Mouse (Mus musculus) megakaryocyte progenitor cell, adult 5-6 weeks (primary cell): ENCODE measurements around the gene Haspin. TPM values are rescaled to one million over a fixed set of nuclear protein-coding genes. Genes with fewer than 3 reads are reported as not detected.

Experiments used
- ATAC-seq: replicated peaks from 2 replicates; pipeline ENCODE4 v1.8.0; 2016; ENCODE audit warnings: mild to moderate bottlenecking, moderate TSS enrichment, inconsistent platforms; ENCODE audit not compliant: poor library complexity
- total RNA-seq, 2 experiments: library from RNA; stranded (forward) in 1 of 2; stranded (reverse) in 1 of 2; fragments of 157-497, 149-512 nt in 1 of 2; fragments of 200-1000 nt in 1 of 2; gene quantifications; 2 replicates each; pipeline versions ENCODE4 v1.2.3 to v1.2.4; 2015 to 2017

The Haspin gene
- 17.2 and 19.0 TPM in 2 replicates for total RNA-seq (2015)
- 17.7 and 24.1 TPM in 2 replicates for total RNA-seq (2017)

GRCm38 (mm10) chr11:73137591-73138501 is at the start of gene Haspin:
Gene Haspin (minus strand): TSS chr11:73138294.
- ATAC-seq = peak; percentile 96

- ATAC-seq = no peak
These were observed 49.1 kb upstream of the Haspin start for GRCm38 (mm10) chr11:73187231-73187630.

DNA sequence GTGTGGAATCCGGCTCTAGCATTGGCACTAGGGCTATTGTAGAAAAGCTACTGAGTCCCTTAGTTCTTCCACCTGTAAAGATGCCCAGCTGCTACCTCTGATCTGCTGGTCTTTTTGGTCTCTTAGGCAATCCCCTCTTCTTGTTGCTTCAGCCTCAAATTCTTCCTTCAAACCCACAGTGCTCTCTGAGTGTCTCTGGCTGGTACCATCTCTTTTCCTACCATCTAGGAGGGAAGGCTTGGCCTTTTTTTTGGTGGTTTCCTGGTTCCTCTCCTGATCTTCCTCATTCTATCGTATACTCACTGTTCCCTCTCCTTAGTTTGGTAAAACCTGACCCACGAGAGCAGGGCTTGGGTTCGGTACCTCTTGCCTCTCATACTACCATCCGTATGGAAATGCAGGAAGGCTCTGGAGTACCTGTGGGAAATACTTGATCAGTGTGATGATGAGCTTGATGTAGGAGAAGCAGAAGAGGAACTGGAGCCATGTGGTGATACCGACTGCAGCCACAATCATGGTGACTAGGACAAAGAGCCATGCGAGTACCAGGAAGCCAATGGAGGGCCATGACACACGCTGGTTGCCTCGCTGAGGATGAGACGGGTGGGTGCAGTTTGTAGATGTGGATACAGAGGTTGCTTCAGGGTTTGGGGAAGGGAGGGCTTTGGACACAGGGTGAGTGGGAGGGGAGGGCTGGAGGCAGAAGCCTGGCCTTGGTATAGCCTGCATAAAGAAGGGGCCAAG is 48.0 kb upstream of the Haspin start:
- ATAC-seq = peak; percentile 64

DNA sequence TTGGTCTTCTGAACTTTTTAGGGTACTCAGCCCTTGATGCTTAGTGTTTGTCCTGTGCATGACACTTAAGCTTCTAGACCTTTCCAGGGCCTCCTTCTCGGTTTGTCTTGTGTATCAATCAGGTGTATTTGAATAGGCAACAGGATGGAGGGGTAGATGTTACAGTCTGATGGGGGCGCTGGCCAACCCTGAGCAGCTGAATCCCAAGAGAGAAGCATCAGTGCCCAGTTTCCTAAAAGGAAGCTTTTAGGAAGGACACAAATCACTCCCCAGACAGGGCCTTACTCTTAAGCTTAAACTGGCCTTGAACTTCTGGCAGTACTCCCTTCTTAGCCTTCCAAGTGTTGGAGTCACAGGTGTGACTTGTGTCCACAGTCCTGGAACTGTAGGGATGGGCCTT is 39.8 kb upstream of the Haspin start:
- no peak for ATAC-seq

GRCm38 (mm10) chr11:73177509-73177875 is 39.4 kb upstream of the Haspin start:
- peak; percentile 55 for ATAC-seq

DNA sequence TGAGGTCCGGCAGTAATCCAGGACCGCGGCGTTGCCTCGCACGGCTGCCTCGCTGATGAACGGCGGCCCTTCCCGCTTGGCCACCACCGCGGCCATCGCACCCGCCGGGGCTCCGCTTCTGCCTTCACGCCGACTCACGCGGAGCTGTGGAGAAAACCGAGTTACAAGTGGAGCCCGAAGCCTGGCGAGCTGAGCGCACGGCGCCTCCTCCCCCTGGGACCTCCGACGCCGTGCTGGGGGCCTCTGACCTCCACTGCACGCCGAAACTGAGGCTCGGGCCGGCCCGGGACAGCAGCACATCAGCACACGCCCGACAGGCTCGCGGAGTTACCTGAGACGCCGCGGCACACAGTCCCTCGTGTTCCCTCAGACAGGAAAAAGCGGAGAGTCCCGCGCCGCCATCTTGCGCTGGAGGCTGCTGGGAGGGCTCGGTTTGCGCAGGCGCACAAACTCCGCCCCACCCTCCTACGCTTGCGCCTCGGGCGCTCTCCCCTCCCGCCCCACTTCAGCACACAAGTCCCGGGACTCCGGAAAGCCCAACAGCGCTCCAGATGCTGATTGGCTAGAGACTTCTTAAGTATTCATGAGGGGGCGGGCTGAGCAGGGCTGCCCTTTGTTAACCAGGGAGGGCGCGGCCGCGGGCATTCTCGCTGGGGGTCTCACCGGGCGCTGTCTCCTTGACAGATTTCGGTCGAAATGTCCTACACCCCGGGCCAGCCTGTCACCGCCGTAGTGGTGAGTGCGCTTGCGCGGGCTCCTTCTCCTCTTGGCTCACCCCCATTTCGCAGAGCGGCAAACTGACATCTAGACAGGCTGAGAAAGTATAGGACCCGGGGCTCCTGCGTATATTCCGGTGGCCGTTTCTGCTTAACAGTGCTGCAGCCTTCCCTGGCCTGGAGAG is 38.8 kb upstream of the Haspin start, which contains the start of the genes Emc6 and Tax1bp3:
TSS of gene Emc6 (minus strand) at position 430 of the 901 bp plus-strand sequence.
TSS of gene Tax1bp3 (plus strand) at position 476 of the 901 bp plus-strand sequence.
- ATAC-seq = peak; percentile 92

DNA sequence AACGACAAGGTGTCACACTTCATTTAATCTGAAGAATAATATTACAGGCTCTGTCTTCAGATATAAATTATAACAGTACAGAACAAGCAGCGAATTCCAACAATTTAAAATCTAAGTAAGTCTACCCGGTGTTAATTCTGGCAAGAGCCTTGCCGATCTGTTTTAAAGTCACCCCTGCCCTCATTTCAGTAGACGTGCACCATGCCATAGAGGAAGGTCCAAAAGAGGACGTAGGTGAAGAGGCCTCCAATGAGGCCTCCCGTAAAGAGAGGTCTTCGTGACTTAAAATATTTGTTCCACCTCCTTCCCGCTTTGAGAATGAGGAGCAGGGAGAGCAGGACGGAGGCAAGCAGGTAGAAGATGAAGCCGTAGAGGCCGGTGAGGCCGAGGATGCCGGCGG is 38.1 kb upstream of the Haspin start:
- ATAC-seq = no peak

- ATAC-seq = peak; percentile 20; the same call in 1 of the 2 replicates
These were observed 37.5 kb upstream of the Haspin start for GRCm38 (mm10) chr11:73175612-73176011.

DNA sequence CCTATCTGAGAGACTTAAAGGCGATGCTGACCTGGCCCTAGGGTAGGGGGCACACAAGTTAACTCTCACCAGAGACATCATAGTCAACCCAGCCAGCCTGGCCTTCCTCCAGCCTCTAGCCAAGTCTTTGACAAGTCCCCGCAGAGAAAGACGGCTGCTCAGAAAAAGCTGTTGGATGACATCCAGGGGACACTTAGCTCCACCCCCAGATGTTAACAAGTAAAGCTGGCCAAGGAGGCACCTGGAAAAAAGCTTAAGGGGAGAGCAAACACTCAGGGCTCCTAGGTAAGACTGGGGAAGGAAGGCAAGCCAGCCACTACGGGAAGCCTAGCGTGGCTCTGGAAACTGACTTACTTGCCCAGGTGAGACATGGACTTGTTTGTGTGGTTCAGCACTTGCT is 34.1 kb upstream of the Haspin start:
- ATAC-seq = no peak

DNA sequence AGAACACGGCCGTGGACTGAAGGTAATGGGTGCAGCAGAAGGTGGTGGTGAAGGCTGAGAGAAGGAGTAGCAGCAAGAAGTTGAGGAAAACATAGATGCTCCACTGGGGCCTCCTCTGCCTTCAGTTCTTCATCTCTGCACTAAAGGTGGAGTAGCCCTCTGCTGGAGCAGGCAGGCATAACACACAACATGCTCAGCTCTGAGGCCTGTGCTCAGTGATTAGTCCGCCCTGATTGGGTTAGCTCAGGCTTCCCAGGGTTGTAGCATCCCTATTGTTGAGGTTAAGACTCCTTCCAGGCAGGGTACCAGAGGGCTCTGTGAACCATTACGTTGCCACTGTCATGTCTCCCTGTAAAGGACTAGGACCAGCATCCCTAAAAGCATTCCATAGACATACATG is 31.1 kb upstream of the Haspin start:
- peak; percentile 91 for ATAC-seq

GRCm38 (mm10) chr11:73168576-73168975 is 30.5 kb upstream of the Haspin start:
- ATAC-seq = no peak

- ATAC-seq = no peak
These were observed 30.0 kb upstream of the Haspin start for GRCm38 (mm10) chr11:73168071-73168470.

DNA sequence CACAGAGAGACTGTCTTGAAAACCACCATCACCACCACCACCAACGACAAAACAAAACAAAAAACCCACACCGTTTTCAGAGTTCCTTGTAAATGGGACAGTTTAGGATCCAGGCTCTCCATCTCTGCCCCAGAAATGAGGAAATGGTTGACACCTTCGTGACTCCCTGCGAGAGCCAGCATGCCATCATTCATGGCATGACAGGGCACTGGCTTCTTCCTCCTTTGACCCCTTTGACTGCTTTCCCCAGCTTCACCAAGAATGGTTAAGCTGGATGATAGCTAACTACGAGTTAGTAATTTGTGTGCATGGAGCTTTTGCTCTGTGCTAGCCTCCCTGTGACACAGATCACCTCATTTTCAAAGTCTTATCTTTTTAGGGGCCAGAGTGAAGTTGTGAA is 24.2 kb upstream of the Haspin start:
- 0 out of 2 replicates have a peak, but pooled peaks have one; percentile 35 for ATAC-seq

- ATAC-seq = no peak
These were observed 23.5 kb upstream of the Haspin start for GRCm38 (mm10) chr11:73161616-73162015.

GRCm38 (mm10) chr11:73160811-73161200 is 22.7 kb upstream of the Haspin start:
- no peak for ATAC-seq

DNA sequence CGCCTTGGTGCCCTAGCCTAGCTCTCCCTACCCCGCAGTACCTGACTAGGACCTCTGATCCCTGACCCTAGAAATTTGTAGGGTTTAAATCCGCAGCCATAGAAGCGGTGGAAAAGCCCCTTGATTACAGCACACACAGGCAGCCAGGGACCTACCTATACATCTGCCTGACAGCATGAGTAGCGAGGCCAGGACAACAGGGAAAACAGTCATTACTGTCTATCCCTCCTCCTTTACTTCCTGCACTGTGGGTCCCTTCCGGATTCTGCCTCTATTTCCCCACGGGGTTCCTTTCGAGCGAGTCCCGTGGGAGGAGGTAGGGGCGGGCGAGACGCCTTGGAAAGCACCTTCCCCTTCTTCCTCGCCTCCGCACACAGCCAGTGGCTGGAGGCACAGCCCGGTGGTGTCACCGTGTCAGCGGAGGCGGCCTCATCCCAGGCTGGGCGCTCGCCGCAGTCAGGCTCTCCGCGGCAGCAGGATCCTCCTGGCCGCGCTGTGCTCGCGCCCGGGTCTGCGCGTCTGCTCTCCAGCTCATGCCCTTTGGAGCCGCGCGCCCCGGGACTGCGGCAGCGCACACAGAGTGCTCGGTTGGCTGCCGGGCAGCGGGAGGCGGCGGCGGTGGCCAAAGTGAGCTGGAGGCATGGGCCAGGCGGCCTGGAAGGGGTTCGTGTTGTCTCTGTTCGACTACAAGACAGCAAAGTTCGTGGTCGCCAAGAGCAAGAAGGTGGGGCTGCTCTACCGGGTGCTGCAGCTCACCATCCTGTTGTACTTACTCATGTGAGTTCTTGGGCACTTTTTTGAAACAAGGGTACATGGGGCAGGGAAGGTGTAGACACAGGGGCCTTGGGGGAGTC is 22.1 kb upstream of the Haspin start, which contains the start of gene P2rx5:
TSS of gene P2rx5 (plus strand) at position 465 of the 854 bp plus-strand sequence.
- peak; percentile 70 for ATAC-seq

DNA sequence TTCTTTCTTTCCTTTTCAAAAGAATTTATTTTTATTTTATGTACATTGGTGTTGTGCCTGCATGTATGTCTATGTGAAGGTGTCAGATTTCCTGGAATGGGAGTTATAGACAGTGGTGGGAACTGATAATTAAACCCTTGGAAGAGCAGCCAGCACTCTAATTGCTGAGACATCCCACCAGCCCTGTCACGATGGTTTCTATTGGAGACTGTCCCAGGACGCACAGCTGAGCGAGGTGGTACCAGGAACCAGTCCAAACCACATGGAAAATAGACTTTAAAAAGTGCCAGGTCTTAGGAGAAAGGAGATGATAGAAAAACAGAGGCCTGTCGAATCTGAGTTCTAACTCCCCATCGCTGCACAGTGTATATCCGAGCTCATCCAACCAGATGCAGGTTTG is 17.0 kb upstream of the Haspin start:
- no peak for ATAC-seq

DNA sequence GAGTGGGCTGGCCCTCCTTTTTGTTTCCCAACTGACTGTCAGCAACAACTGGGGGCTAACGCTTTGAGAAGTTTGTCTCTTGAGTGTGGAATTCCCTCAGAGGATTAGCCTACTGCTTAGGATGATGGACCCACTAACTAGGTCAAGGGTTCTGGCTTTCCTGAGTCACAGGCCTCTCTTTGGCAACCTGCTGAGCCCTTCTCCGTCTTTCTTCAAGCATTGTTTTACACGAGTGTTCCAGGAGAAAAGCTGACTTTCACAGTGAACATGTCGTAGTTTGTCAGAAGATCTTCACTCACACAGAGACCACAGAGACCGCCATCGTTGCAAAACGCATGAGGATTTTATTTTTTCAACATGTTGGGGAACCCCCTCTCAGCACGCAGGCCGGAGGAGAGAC is 10.1 kb upstream of the Haspin start:
- no peak for ATAC-seq

DNA sequence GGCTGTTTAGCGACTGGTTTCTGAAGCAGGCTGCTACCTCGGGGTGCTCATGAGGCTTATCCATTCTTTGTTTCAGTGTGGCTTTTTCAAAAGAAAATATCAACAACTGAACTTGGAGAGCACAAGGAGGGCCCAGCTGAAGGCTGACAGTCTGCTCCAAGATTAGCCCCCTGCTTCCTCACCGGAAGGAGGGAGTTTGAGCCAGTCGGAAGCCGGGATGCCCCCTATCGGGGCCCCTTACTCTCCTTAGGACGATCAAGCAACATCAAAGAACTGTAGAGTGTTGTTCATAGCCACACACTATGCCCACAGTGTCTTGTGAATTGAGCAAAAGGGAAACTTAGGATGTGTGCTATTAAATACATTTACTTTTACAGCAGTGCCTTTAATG is 8.9 kb upstream of the Haspin start:
- no peak for ATAC-seq
